Mouse (Mus musculus) thymus, postnatal 25 days (tissue): Measurements from ENCODE around the gene Klra6.
"Not testable (repeated sequence)": the region's sequence is repeated elsewhere in the genome, so short reads cannot be mapped to it uniquely, and the experiment has no call there.

Experiments
- DNase-seq: peaks from one replicate; pipeline ENCODE4 v3.0.0; 2022

Gene Klra6

DNA sequence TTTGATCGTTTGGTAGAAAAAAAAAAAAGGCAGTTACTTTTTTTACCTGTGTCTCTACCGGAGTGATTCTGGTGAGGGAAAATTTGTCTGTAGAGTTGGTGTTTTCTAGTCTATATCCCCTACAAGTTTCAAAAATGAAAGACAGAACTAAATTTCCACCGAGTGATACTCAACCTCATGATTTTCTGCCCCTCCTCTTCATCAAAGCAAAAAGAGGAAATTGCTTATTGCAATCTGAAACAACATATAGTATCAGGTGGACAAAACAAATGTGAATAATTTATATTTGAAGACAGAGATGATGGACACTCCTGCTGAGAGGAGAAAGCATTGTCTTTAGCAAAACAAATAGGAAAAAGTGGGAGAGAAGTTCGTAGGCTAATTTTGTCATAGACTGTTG is at the start of gene Klra6:
Klra6 (minus strand) TSS at position 101 of the 400 bp plus-strand sequence.
- DNase-seq = no peak

DNA sequence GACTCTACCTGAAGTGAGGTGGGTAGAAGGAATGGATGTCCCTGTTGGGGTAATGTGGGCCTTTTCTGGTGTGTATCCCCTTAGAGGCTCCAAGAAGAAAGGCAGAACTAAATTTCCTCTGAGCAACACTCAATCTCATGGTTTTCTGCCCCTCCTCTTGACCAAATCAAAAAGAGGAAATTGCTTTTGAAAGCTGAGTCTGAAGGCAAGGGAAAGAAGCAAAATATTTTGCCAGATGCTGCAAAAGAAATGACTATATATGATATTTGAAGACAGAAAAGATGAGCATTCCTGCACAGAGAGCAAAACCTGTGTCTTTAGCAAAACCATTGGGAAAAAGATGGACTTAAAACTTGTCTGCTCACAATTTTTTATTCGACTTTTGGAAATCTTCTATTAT is 40.4 kb upstream of the Klra6 start, which contains the start of gene Klra4:
Klra4 (minus strand) TSS at position 101 of the 400 bp plus-strand sequence.
- DNase-seq = not testable (repeated sequence)

GRCm38 (mm10) chr6:130065196-130065595 is 38.4 kb upstream of the Klra6 start:
- DNase-seq = no peak

DNA sequence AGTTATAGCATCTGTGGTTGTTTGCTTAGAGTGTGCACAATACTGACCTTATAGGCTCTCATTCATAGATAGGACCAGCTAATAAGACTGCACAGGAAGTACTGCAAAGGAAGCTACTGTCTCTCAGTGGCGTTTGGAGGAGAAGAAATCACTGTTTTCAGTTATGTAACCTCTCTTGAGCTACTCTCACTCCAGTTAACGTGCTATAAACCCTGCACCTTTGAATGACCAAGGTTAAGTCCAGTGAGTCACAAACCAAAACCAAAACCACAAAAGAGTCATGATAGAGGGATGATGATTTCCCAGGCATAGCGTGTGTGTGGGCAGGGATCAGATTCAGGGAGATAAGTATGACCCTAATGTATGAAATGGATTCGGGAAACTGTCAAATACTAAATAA is 8.4 kb upstream of the Klra6 start:
- not testable (repeated sequence) for DNase-seq

GRCm38 (mm10) chr6:130031493-130032089 is 4.8 kb upstream of the Klra6 start:
- peak; percentile 11 for DNase-seq
